9 mouse cellular contexts compared by ENCODE assay signal in genomic region chr1:41555607-41556006, GRCm38 (mm10).
DNase-seq lines count a peak whose midpoint lies in the region; ATAC-seq and TF ChIP-seq lines count a peak whose summit lies in the region.
"Had no signal": no experiment of that assay in that cellular context is flagged by ENCODE, and none has a peak within 500 bp of the region (broad histone marks: within the 10 kb centered on the region; RNA-seq: fewer than 3 reads in every experiment).

No protein-coding gene starts in this region.

- peak; percentile 99 for DNase-seq in heart, adult 11 months
- no peak for DNase-seq in heart, embryonic 10.5 days (ENCODE audit: low spot score)
- DNase-seq in urinary bladder, postnatal 36 days (ENCODE audit: low spot score in 2 of 2), result peak; percentile 18 to 38
- no peak for DNase-seq in urinary bladder, postnatal 10 days (ENCODE audit: low spot score)
- peak; percentile 59 for DNase-seq in stomach, postnatal 0 days (ENCODE audit: low spot score)
- no peak for DNase-seq in embryo, embryonic 10.5 days (ENCODE audit: low spot score)
- DNase-seq in neural tube, embryonic 10.5 days (ENCODE audit: extremely low spot score, low spot score), result no peak

- no peak overlapping the region for H3K4me2 ChIP-seq in kidney, embryonic 16.5 days (replicated peaks; ENCODE audit: low read depth, low read length)
- no peak overlapping the region for H3K4me2 ChIP-seq in stomach, postnatal 0 days (replicated peaks; ENCODE audit: low read depth)

- no peaks in the 10 kb centered on the region for H3K9me3 ChIP-seq in heart, embryonic 10.5 days
- no peaks in the 10 kb centered on the region for H3K9me3 ChIP-seq in kidney, embryonic 16.5 days (ENCODE audit: low read length)
- H3K9me3 ChIP-seq in stomach, postnatal 0 days (ENCODE audit: control insufficient read depth, low read length), result no peaks in the 10 kb centered on the region

- no peak overlapping the region for H3K27ac ChIP-seq in heart, embryonic 10.5 days
- no peak overlapping the region for H3K27ac ChIP-seq in kidney, embryonic 16.5 days (ENCODE audit: low read length)
- H3K27ac ChIP-seq in stomach, postnatal 0 days (replicated peaks), result no peak overlapping the region

- 0 out of 2 replicates have a peak, but pooled peaks have one; percentile 61 for ATAC-seq in kidney, embryonic 16.5 days (ENCODE audit: low FRiP score, low TSS enrichment)
- ATAC-seq in stomach, postnatal 0 days (ENCODE audit: low FRiP score, low TSS enrichment), result peak; percentile 76; the same call in 1 of the 2 replicates

- H3K36me3 ChIP-seq in heart, embryonic 10.5 days, result no peaks in the 10 kb centered on the region
- H3K36me3 ChIP-seq in kidney, embryonic 16.5 days (ENCODE audit: insufficient read depth, low read length), result no peaks in the 10 kb centered on the region
- H3K36me3 ChIP-seq in stomach, postnatal 0 days (ENCODE audit: control insufficient read depth, insufficient read depth, low read length), result no peaks in the 10 kb centered on the region
- H3K36me3 ChIP-seq: G1E had no signal

- H3K9ac ChIP-seq in kidney, embryonic 16.5 days (replicated peaks; ENCODE audit: low read length), result no peak overlapping the region
- H3K9ac ChIP-seq in stomach, postnatal 0 days (ENCODE audit: low read length), result no peak overlapping the region

- H3K4me3 ChIP-seq in heart, embryonic 10.5 days, result no peak overlapping the region
- no peak overlapping the region for H3K4me3 ChIP-seq in kidney, embryonic 16.5 days (ENCODE audit: low read length)
- H3K4me3 ChIP-seq in stomach, postnatal 0 days (ENCODE audit: low read depth, low read length), result no peak overlapping the region

- H3K27me3 ChIP-seq in heart, embryonic 10.5 days (ENCODE audit: insufficient read depth, poor library complexity, severe bottlenecking), result no peaks in the 10 kb centered on the region
- H3K27me3 ChIP-seq in kidney, embryonic 16.5 days (ENCODE audit: insufficient read depth, low read length), result no peaks in the 10 kb centered on the region
- no peaks in the 10 kb centered on the region for H3K27me3 ChIP-seq in stomach, postnatal 0 days (ENCODE audit: control insufficient read depth, insufficient read depth, low read length)

- H3K4me1 ChIP-seq in heart, embryonic 10.5 days, result no peaks in the 10 kb centered on the region
- H3K4me1 ChIP-seq in kidney, embryonic 16.5 days (ENCODE audit: insufficient read depth, low read length), result no peaks in the 10 kb centered on the region
- no peaks in the 10 kb centered on the region for H3K4me1 ChIP-seq in stomach, postnatal 0 days (replicated peaks; ENCODE audit: control insufficient read depth, insufficient read depth)

- TF ChIP-seq EP300 in stomach, postnatal 0 days (optimal IDR thresholded peaks at IDR 0.05), result no peak

- WGBS in heart, embryonic 10.5 days, result 42% methylated on average over 2 of the region's 2 CpGs
- 48% methylated on average over 2 of the region's 2 CpGs for WGBS in kidney, embryonic 16.5 days
- WGBS in stomach, postnatal 0 days, result 17% methylated on average over 2 of the region's 2 CpGs

- no peak for TF ChIP-seq CTCF in stomach, postnatal 0 days (IDR thresholded peaks at IDR 0.05; ENCODE audit: low read depth)

Comparison
In these comparisons a context has a peak if more than half of its experiments do, and no peak if none do; other contexts are left out.
1. DNase-seq: peak in heart, adult 11 months (single experiment), urinary bladder, postnatal 36 days (2 of 2) and stomach, postnatal 0 days (single experiment); none in heart, embryonic 10.5 days (single experiment), urinary bladder, postnatal 10 days (single experiment), embryo, embryonic 10.5 days (single experiment) and neural tube, embryonic 10.5 days (single experiment).